Mouse (Mus musculus): ENCODE data around the gene Spred1.

Gene Spred1

DNA sequence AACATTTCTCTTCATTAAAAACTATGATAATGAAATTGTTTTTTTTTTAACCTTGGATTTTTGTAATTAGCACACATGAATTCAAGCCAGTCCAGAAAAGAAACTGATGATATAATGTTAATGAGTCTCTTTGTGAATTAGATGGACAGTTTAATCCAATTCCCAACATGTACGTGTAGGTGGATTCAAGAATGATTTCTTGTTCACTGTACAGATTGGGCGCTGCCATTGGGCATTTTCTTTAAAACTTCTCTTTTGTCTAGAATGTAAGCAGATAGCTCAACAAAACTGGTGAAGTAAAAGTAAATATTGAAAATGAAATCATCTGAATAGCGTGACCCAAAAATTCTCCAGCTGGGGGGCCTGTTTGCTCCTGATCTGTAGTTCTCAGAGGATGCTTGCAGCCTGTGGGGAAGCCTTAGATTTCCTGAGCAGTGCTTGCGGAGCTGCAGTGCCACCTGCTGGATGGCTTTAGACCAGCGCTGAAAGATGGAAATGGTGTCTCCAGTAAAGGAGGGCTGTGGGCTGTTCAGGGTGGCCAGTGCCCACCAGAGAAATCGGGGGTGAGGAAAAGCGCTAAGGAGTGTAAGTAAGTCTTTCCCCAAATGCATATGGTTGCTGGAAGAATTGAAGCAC lies 59.2 kb downstream of the Spred1 start:
- DNase-seq (ENCODE audit: low spot score): peak; percentile 85

DNA sequence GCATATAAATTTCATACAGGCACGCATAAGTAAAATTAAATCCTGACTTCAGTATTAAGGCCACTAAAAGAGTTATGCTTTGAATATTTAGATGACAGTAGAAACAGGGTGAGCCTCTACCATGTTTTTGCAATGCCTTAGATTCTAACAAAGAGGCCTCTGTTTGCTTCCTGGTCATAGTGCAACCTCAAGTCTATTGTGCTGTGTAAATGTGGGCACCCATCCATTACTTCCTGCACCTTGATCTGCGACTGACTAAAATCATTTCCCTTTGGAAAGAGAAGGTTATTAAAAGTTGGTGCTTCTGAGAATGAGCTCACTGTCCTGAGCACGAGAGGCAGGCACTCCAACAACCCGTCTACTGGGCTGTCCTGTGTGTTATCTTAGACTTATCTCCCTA lies 64.4 kb downstream of the Spred1 start:
- no peak for DNase-seq (ENCODE audit: low spot score)

DNA sequence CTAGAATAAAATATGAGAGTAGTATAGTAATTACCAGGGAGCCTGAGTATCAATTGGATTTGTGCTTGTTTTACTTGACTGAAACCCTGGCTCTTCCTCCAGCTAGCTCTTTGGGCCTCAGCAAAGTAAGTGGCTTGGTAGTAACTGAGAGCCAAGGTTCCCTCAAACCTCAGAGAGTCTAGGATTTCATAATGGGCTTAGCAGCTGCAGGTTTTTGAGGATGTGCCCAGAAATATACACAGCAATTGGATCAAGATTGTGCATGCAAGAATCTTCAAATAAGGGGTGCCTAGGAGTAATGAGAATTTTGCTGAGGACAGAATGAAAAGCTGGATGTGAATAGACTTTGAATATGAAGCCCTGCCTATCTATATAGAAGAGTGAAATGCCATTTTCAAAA lies 69.7 kb downstream of the Spred1 start:
- DNase-seq (ENCODE audit: low spot score): peak; percentile 32

DNA sequence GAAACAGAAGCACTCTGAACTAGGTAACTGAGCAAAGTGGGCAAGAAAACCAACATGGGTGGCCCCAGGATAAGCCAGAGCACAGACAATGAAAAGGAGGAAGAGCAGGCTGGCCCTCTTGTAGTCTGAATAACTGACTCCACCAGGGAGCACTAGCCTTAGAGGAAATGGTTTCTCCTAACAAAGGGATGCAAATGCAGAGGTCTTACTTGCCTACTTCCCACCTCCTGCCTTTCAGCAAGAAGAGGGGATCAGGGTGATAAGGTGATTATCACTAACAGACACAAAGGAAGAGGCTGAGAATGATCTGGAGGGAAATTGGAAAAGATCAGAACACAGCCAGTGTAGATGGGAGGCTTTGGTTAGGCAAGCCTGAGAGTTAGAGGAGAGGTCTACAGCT lies 73.1 kb downstream of the Spred1 start:
- DNase-seq (ENCODE audit: low spot score): no peak

DNA sequence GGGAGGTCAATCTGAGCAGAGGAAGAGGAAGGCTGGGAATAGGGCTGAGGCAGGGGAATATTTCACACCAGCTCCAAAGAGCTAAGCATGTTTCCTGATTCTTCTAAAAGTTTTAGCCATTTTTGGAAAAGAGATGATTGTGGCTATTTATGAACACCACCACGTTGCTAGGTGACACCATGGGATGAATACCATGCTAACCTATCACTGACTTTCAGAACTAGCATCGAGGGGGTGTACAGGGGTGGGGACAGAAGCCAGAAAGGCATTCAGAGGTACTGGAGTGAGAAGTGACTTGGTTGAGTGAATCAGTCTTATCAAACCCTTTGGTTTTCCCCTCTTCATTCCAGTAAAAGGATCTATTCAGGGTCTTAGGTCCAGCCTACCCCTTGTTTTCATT lies 74.0 kb downstream of the Spred1 start:
- DNase-seq (ENCODE audit: low spot score): no peak

DNA sequence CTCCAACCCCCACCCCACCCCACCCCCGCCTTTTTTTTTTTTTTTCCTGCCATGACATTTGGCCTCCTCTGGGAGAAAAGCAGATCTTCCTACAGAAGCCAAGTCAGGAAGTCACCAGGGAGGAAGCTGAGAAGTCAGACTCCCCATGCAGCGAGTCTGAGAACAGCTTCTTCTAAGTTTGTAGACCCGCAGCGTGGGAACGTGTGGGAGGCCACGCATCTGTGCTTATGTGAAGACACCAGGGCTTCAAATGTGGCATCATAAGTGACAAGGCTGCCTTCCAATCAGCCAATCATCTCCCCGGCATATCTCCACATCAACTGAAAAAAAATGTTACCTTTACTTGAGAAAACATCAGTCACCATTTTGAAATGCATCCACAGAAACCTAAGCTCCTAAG lies 74.4 kb downstream of the Spred1 start:
- DNase-seq (ENCODE audit: low spot score): peak; percentile 15

DNA sequence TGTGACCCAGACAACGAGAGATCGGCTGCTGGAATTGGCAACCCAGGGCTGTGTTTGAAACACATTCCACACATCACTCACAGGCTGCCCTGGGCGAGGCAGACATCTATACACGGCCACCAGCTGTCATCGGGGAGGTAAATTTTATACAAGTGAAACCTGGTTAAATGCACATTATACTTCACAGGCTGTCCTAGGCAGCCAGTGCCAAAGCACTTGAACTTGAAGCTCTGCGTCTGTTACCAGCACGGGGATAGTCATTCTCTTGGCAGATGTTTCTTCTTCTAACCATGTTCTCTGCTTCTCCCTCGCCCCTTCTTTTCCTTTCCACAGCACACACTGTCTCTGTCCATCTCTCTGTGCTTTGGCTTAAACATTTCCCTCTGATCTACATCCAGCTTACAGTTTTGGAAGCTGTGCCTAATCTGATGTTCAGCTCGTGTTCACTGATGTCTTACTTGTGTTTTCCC lies 79.7 kb downstream of the Spred1 start:
- no peak for DNase-seq (ENCODE audit: low spot score)

DNA sequence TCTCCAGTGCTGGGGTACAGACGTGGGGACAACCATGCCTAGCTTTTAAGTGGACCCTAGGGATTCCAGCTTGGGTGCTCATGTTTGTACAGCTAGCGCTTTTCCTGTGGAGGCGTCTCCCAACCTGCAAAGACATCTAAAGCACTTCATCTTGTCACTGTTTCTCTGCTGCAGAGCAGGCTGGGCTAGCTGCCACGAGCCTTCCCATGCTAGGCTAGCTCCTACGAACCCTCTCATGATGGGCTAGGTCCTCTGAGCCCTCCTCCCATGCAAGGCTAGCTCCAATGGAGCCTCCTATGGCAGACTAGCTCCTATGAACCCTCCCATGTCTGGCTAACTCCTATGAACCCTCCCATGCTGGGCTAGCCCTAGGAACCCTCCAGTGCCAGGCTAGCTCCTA lies 82.2 kb downstream of the Spred1 start:
- no peak for DNase-seq (ENCODE audit: low spot score)

DNA sequence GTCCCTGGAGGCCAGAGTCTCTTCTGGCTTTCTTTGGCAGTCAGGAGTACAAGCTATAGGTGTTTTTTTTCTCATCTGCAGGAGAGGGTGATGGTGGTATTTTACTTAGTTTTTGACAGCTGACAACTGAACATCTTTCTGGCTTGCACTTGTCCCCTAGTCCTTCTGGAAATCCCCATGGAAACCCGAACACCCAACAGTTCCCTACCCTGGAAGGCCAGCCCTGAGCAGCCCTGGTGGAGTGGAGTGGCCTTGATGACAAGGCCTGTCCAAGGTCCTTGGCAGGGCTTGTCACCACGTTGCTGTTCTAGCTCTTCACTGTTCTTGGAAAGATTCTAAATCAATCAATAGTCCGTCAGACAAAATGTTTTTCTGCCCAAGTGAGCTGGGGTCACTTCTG lies 83.4 kb downstream of the Spred1 start:
- DNase-seq (ENCODE audit: low spot score): no peak

DNA sequence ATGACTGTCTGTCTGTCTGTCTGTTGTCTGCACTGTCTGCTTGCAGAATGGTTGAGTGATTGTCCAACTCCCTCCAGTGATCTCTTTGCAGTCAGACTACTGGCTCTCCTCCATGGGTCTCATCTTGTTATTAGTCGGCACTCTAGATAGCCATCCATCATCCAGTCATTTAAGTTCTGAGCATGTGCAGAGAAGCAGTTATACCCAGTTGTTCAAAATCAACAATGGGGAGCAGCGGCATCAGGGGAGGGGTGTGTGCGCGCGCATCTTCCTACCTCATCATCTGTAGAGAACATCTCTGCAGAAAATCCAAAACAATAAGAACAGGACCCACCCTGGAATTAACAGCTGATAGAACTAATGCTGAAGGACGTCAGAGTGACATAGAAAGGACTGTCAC lies 83.9 kb downstream of the Spred1 start:
- no peak for DNase-seq (ENCODE audit: low spot score)

DNA sequence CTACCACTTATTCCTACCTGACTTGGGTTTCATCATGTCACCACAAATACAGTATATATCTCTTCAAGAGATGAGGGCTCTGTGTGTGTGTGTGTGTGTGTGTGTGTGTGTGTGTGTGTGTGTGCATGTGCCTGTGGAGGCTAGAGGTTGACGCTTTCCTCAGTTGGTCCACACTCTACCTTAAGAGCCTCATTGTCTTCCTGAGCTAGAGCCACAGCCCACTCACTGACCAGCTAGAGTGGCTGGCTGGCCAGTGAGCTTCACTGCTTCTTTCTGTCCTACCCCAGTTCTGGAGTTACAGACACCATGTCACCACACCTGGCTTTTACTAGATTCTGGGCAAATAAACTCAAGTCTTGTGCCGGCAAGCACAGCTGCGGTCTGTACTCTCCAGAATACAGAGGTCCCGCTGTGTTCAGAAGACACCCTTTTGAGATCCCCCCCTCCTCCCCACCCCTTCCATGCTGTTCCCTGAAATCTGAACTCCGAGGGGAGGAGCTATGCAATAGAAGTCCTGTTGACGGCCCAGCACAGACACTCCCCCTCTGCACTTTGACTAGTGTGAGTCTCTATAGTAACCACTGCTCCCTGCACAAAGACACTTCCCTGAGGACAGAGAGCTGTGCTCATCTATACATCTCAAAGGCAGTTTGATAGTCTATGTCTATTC lies 89.4 kb downstream of the Spred1 start:
- no peak for DNase-seq (ENCODE audit: low spot score)

DNA sequence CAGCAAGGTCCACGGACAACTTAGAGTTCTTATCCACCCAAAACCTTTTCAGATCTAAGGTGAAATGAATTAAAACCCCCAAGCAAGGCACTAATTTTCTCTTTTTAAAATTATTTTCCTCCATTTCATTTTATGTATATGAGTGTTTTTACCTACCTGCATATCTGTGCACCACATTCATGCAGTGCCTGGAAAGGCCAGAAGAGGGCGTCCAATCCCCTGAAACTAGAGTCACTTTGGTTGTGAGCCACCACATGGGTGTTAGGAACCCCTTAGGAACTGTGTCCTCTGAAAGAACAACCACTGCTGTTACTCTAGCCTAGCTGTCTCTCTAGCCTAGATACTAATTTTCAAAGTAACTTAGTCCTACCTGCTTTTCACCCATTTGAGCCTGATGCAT lies 95.0 kb downstream of the Spred1 start:
- no peak for DNase-seq (ENCODE audit: low spot score)

DNA sequence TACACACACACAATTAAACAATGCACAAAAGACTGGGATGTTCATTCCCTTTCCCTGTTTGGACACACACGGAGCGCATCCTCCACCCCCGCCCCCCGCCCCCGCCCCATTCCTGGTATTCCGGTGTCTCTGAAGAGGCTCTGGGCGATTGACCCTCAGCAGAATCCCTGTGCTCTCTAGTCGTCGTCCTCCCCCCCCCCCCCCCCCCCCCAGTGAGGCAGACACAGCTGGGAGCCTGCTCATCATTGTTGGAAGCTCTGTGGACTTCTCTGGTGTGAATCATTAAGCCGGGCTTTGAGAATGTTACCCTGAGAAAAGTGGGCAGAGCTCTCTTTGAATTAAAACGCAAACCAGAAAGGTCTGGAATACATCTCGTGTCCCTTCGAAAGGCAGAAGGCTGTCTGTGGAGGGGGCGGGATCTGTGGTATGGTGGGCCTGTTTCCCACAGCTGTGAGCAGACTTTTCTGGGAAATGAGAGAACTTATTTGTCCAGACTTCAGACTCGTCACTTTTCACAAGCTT lies 96.6 kb downstream of the Spred1 start:
- no peak for DNase-seq (ENCODE audit: low spot score)

DNA sequence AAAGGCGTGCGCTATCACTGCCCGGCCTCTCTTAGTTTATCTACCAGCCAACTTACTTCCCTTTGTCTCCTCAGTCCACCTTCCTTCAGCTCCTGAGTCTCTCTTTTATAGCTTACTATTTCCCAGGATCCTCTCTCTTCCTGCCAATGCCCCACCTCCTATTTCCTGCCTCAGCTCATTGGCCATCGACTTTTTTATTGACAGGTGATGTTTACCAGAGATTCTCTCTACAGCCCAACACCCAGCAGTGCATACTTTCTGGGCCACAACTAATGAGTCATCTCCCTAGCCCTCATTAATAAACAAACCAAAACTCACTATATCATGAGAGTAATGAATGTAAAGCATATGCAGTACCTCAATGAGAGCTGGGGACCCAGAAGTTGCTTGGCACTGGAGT lies 98.4 kb downstream of the Spred1 start:
- DNase-seq (ENCODE audit: low spot score): no peak

DNA sequence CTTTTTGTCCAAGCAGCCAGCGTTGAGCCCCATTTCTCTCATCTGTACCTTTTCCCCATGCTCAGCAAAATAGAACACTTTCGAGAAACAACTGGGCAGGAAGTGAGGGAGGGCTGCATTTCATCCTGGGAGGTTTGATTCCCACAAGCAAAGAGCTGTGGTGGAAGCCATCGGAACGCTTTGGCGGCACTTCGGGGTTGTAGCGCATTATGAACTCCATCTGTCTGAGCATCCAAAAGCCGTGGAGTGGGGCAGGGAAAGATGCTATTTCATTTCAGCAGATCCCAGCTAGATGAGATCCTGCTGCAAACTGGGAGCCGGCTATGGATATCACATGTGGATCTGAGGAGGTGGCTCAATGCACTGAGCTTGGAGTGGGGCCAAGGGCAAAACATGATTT lies 101.5 kb downstream of the Spred1 start:
- no peak for DNase-seq (ENCODE audit: low spot score)

DNA sequence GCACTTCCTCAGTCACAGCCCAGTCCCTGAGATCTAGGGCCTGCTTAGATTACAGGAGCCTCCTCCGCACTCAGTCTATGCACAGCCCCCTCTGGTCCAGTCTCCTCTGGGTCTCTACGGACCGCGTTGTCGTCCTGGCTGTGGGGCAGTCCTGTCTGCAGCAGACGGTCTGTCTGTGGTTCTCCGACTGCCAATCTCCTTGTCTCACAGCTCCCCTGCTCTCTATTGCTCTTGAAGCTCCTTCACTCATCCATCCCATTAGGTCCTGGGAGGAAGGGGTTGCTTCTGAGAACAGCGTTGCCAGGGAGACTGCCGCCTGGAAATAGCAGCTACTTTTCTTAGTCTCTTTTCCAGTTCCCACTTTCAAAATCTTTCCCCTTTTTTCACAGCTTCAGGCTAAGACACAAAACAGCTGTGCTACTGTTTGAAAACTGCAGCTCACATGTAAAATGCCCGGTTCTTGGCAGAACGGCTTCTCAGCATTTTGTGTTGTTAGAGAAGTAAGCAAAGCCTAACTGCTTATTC lies 107.5 kb downstream of the Spred1 start:
- no peak for DNase-seq (ENCODE audit: low spot score)

DNA sequence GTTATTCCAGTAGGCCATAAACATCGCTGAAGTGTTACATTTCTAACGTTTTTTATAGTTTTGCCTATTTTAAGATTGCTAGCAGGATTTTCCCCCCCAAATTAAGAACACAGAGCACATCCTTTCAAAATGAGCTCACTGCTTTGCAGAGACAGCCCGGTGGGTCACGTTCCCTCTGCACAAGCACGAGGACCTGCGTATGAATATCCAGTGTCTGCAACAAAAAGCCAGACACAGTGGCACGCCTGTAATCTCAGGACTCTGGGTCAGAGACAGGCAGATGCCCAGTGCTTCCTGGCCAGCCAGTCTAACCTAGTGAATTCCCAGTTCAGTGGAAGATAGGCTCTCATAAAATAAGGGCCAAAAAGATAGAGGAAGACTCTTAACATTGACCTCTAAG lies 109.1 kb downstream of the Spred1 start:
- no peak for DNase-seq (ENCODE audit: low spot score)

DNA sequence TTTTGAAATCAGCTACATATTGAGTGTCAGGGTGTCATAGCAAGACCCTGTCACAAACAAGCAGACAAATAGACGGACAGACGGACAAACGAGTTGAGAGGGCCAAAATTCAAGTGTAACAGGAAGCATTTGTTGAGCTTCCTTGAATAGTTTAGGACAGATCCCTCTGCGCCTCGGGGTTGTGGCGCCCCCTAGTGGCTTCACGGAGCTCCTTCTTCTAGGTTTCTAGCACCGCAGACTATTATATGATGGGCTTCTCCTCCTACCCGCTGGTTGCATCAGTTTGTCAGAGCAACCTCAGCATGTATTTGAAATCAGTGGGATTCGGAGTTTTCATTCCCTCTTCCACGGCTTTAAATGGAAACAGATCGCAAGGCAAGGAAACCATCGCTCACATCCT lies 110.1 kb downstream of the Spred1 start:
- DNase-seq (ENCODE audit: low spot score): peak; percentile 87

Measured in adipocyte (in vitro differentiated cells).